Mouse (Mus musculus) kidney, embryonic 15.5 days (tissue): ENCODE results near the gene Prkab2. TPM values are rescaled to one million over a fixed set of nuclear protein-coding genes. Genes with fewer than 3 reads are reported as not detected.

ENCODE experiments used
- ATAC-seq: fragments of 200-750 bp; cut with Nextera tagmentation; replicated peaks from 2 replicates; pipeline ENCODE4 v1.8.0; 2017; ENCODE audit warnings: moderate TSS enrichment; ENCODE audit not compliant: low FRiP score
- H3K27ac ChIP-seq: fragments of 300-500 bp; sonication (generic); 2 replicates; pipeline ENCODE4 v1.5.1; 2015; ENCODE audit warnings: mild to moderate bottlenecking, inconsistent platforms
- H3K27me3 ChIP-seq: fragments of 300-500 bp; sonication (generic); 2 replicates; pipeline ENCODE4 v1.6.1; 2015; ENCODE audit warnings: inconsistent platforms
- H3K36me3 ChIP-seq: fragments of 300-500 bp; sonication (generic); 2 replicates; pipeline ENCODE4 v1.6.1; 2015; ENCODE audit warnings: inconsistent platforms
- H3K4me1 ChIP-seq: fragments of 300-500 bp; sonication (generic); 2 replicates; pipeline ENCODE4 v1.6.1; 2015; ENCODE audit warnings: inconsistent platforms
- H3K4me2 ChIP-seq: fragments of 300-500 bp; sonication (generic); 2 replicates; pipeline ENCODE4 v1.6.1; 2015; ENCODE audit warnings: moderate library complexity, mild to moderate bottlenecking, inconsistent platforms
- H3K4me3 ChIP-seq: fragments of 300-500 bp; sonication (generic); replicated peaks from 2 replicates; pipeline ENCODE4 v1.5.1; 2015; ENCODE audit warnings: mild to moderate bottlenecking, inconsistent platforms
- H3K9ac ChIP-seq: fragments of 300-500 bp; sonication (generic); 2 replicates; pipeline ENCODE4 v1.6.1; 2015; ENCODE audit warnings: mild to moderate bottlenecking, inconsistent platforms
- H3K9me3 ChIP-seq: fragments of 300-500 bp; sonication (generic); replicated peaks from 2 replicates; pipeline ENCODE4 v1.6.1; 2016; ENCODE audit warnings: inconsistent platforms
- WGBS: fragments of 180-500 bp; shearing (Covaris S2); methylation state at CpG from one replicate; pipeline ENCODE4 v1.1.7; 2015; ENCODE audit warnings: mixed read lengths; 5-methylcytosine and 5-hydroxymethylcytosine counted together
- microRNA-seq: library from miRNA; unstranded; fragments of <30 nt; microRNA quantifications from one replicate; pipeline ENCODE4, GENCODE M21; 2016
- polyA plus RNA-seq: library from polyadenylated mRNA; unstranded; fragments of >200 nt; fragmentation: Nextera tagmentation; extraction: Ambion mirVana; gene quantifications from 2 replicates; pipeline ENCODE4 v1.2.1, GENCODE M21; 2015

Prkab2 gene
- polyA plus RNA-seq, 1 experiment from 2014 or later, result 6.5 TPM

DNA sequence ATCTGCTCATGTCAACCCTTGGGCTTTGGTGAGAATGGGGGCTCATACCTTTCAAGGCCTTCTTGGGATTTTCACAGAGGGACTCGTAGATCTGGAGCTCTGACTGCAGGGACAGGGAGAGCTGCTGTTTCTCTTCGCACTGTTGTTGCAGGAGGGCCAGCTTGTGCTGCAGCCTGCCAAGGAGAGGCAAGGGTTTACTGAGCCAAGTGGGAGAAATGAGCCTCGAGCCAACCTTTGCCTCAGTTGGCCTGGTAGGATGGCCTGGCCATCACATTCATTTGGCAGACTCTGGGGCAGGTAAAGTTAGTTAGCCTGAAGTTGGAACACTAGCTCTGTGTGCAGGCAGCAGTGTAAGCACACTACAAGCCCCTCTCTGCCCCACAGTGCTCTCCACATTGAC is 41.1 kb downstream of the Prkab2 start:
- no peak overlapping the region for H3K9ac ChIP-seq
- H3K36me3 ChIP-seq, result no peaks in the 10 kb centered on the region
- H3K9me3 ChIP-seq, result no peaks in the 10 kb centered on the region
- no peak overlapping the region for H3K4me2 ChIP-seq
- no peak overlapping the region for H3K4me3 ChIP-seq
- 90% methylated on average over 3 of the region's 3 CpGs for WGBS
- no peaks in the 10 kb centered on the region for H3K4me1 ChIP-seq
- no peak for ATAC-seq
- H3K27me3 ChIP-seq, result no peaks in the 10 kb centered on the region
- H3K27ac ChIP-seq, result no peak overlapping the region

- no peaks in the 10 kb centered on the region for H3K27me3 ChIP-seq
- 63% methylated on average over 3 of the region's 3 CpGs for WGBS
- H3K9me3 ChIP-seq, result no peaks in the 10 kb centered on the region
- H3K4me2 ChIP-seq, result no peak overlapping the region
- H3K27ac ChIP-seq, result no peak overlapping the region
- no peaks in the 10 kb centered on the region for H3K4me1 ChIP-seq
- no peak overlapping the region for H3K9ac ChIP-seq
- no peak for ATAC-seq
- H3K4me3 ChIP-seq, result no peak overlapping the region
- H3K36me3 ChIP-seq, result no peaks in the 10 kb centered on the region
Observed at GRCm38 (mm10) chr3:97701198-97701597, 43.2 kb downstream of the Prkab2 start.

GRCm38 (mm10) chr3:97702448-97703080 is 44.6 kb downstream of the Prkab2 start:
- no peak overlapping the region for H3K9ac ChIP-seq
- no peak overlapping the region for H3K27ac ChIP-seq
- ATAC-seq, result no peak
- H3K4me2 ChIP-seq, result no peak overlapping the region
- no peak overlapping the region for H3K4me3 ChIP-seq
- H3K4me1 ChIP-seq, result no peaks in the 10 kb centered on the region
- no peaks in the 10 kb centered on the region for H3K36me3 ChIP-seq
- no peaks in the 10 kb centered on the region for H3K9me3 ChIP-seq
- no peaks in the 10 kb centered on the region for H3K27me3 ChIP-seq
- WGBS, result 86% methylated on average over 11 of the region's 11 CpGs

GRCm38 (mm10) chr3:97705508-97705907 is 47.5 kb downstream of the Prkab2 start:
- Histone ChIP-seq H3K4me2 (no peak overlapping the region), H3K36me3 (no peaks in the 10 kb centered on the region), H3K27me3 (no peaks in the 10 kb centered on the region), H3K9ac (no peak overlapping the region), H3K4me1 (no peaks in the 10 kb centered on the region), H3K9me3 (no peaks in the 10 kb centered on the region), H3K27ac (no peak overlapping the region), H3K4me3 (no peak overlapping the region)
- no peak for ATAC-seq
- WGBS, result 87% methylated on average over 3 of the region's 3 CpGs

DNA sequence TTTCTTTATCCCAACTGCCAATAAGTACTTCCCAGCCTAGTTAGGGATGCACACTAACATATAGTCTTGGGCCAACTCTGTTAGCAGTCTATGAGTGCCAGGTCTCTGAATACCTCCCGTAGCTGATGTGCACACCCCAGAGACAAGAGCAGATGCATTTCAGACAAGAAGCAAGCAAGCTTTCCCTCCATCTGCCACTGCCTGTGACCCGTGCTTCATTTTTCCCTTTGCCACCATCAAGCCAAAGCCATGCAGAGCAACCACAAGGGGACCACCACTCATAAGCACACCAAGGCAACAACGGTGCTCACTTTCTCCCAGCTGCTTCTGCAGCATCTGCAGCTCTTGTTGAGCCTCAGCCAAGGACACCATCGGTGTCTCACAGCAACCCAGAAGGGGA is 48.6 kb downstream of the Prkab2 start:
- no peaks in the 10 kb centered on the region for H3K4me1 ChIP-seq
- H3K36me3 ChIP-seq, result no peaks in the 10 kb centered on the region
- H3K4me2 ChIP-seq, result no peak overlapping the region
- no peaks in the 10 kb centered on the region for H3K9me3 ChIP-seq
- 88% methylated on average over 4 of the region's 4 CpGs for WGBS
- no peaks in the 10 kb centered on the region for H3K27me3 ChIP-seq
- no peak for ATAC-seq
- no peak overlapping the region for H3K4me3 ChIP-seq
- H3K27ac ChIP-seq, result no peak overlapping the region
- no peak overlapping the region for H3K9ac ChIP-seq

GRCm38 (mm10) chr3:97710134-97710533 is 52.1 kb downstream of the Prkab2 start:
- Histone ChIP-seq H3K4me2 (no peak overlapping the region), H3K9ac (no peak overlapping the region), H3K9me3 (no peaks in the 10 kb centered on the region), H3K4me3 (no peak overlapping the region), H3K4me1 (no peaks in the 10 kb centered on the region), H3K27ac (no peak overlapping the region), H3K27me3 (no peaks in the 10 kb centered on the region), H3K36me3 (no peaks in the 10 kb centered on the region)
- 93% methylated on average over 11 of the region's 11 CpGs for WGBS
- ATAC-seq, result no peak

DNA sequence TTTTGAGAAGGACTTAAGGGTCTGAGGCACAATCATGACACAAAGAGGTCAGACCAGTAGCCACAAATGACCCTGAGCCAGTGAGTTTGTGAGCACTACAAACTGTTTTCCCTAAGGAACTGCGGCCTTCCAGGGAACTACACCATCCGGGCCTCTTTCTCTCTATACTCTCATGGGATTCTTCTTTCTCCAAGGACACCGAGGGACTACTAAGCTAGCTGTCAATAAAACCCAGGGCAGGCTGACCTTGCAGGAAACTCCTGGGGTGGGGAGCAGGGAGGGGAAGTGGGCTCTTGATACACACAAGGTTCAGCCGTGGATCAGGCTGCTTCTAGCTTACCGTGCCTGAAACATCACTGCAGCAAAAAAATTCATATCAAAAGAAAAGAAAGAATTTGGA is 52.9 kb downstream of the Prkab2 start:
- no peak overlapping the region for H3K4me3 ChIP-seq
- H3K9ac ChIP-seq, result no peak overlapping the region
- no peak overlapping the region for H3K27ac ChIP-seq
- H3K9me3 ChIP-seq, result no peaks in the 10 kb centered on the region
- H3K4me1 ChIP-seq, result no peaks in the 10 kb centered on the region
- no peaks in the 10 kb centered on the region for H3K27me3 ChIP-seq
- no peaks in the 10 kb centered on the region for H3K36me3 ChIP-seq
- ATAC-seq, result no peak
- 51% methylated on average over 5 of the region's 5 CpGs for WGBS
- no peak overlapping the region for H3K4me2 ChIP-seq

DNA sequence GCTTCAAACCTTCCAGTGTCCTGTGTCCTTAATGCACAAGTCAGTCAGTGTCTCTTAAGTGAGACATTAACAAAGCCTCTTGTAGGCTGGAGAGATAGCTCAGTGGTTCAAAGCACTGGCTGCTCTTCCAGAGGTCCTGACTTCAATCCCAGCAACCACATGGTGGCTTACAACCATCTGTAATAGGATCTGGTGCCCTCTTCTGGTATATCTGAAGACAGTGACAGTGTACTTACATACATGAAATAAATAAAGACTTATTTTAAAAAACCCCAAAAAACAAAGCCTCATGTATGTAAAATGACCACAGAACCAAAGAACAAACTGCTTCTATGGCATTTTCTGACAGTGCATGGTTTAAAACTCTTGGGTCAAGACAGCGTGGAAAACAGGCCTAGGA is 57.9 kb downstream of the Prkab2 start:
- Histone ChIP-seq H3K9me3 (no peaks in the 10 kb centered on the region), H3K4me2 (no peak overlapping the region), H3K4me1 (no peaks in the 10 kb centered on the region), H3K36me3 (no peaks in the 10 kb centered on the region), H3K4me3 (no peak overlapping the region), H3K27me3 (no peaks in the 10 kb centered on the region), H3K27ac (no peak overlapping the region), H3K9ac (no peak overlapping the region)
- 94% methylated on average over 1 of the region's 1 CpGs for WGBS
- ATAC-seq, result no peak

GRCm38 (mm10) chr3:97719116-97719515 is 61.1 kb downstream of the Prkab2 start:
- 82% methylated on average over 9 of the region's 9 CpGs for WGBS
- ATAC-seq, result no peak
- H3K4me1 ChIP-seq, result no peaks in the 10 kb centered on the region

More at GRCm38 (mm10) chr3:97719116-97719515, 61.1 kb downstream of the Prkab2 start:
- Histone ChIP-seq H3K9me3 (no peaks in the 10 kb centered on the region; the same call in 1 of the 2 replicates), H3K27me3 (no peaks in the 10 kb centered on the region), H3K4me3 (no peak overlapping the region), H3K4me2 (no peak overlapping the region), H3K36me3 (no peaks in the 10 kb centered on the region), H3K27ac (no peak overlapping the region), H3K9ac (no peak overlapping the region)

Small RNA genes within 50 kb of the gene (microRNA-seq; reads per million reads assigned to microRNA genes)
- gene Mir7225, result not detected

Other genes with a start within 250 kb of the Prkab2 start
- not detected in 2 replicates for gene Olfr1402, start 236.2 kb upstream of the Prkab2 start, polyA plus RNA-seq
- 18.3 and 18.5 TPM in 2 replicates for gene Chd1l, start 48.0 kb upstream of the Prkab2 start, polyA plus RNA-seq
- gene Fmo5, start 29.4 kb upstream of the Prkab2 start, polyA plus RNA-seq, result 2.9 and 3.8 TPM in 2 replicates
- gene Gm17651, start 16.5 kb downstream of the Prkab2 start, polyA plus RNA-seq, result not detected in 2 replicates
- gene Pde4dip, start 230.5 kb downstream of the Prkab2 start, polyA plus RNA-seq, result 23.2 and 23.5 TPM in 2 replicates
- gene Sec22b, start 243.0 kb downstream of the Prkab2 start, polyA plus RNA-seq, result 130 TPM in 2 replicates